Mouse (Mus musculus): ENCODE measurements around the gene Dnmt3a. TPM values are rescaled to one million over a fixed set of nuclear protein-coding genes. Genes with fewer than 3 reads are reported as not detected.

The Dnmt3a gene
- polyA plus RNA-seq, 1 experiment from 2014 or later, result 229 TPM

DNA sequence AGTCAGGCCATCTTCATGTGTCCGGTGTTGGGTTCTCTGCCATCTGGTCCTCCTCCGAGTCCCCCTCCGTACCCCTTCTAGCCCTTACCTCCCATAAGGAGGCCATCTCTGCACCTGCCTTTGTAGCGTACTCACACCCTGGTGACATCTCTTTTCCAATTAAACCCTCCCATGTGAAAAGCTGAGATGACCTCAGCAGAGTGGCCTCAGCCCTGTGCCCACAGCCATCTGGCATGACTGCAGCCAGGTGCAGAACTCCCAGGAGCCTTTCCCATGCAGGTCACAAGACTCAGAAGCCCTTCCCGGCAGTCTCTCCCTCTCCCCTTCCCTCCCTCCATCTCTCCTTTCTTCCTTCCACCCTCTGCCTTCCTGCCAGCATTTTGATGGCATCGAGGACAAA lies 141.7 kb downstream of the Dnmt3a start:
- Histone ChIP-seq H3K4me1 (no peaks in the 10 kb centered on the region), H3K9ac (no peak overlapping the region), H3K9me3 (no peaks in the 10 kb centered on the region), H3K27ac (no peak overlapping the region), H3K4me3 (no peak overlapping the region), H3K27me3 (no peaks in the 10 kb centered on the region), H3K4me2 (replicated peaks) (no peak overlapping the region), H3K36me3 (no peaks in the 10 kb centered on the region)
- no peak for ATAC-seq (ENCODE audit: insufficient number of reproducible peaks, insufficient read depth, low FRiP score, low TSS enrichment)
- 77% methylated on average over 6 of the region's 6 CpGs for WGBS

DNA sequence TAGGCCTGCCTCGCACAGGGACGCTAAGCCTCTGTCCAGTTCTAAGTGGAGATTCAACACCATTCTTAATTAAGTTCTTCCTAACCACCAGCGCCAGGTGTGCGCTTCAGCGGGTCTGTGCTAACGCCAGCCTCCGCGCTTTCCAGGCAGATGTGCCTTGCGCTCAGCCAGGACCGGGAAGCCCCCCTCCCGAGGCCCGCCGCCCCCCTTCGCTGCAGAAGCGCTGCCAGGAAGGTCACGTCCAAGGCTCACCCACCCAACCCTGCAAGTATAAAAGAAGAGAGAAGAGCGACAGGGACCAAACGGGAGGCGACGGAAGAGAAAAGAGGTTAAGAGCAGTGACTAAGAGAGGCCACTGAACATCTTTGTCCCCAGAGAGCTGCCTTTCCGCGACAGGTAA lies 148.8 kb downstream of the Dnmt3a start, which contains the start of gene Pomc:
Gene Pomc, plus strand, starts transcription at position 301 of the 400 bp plus-strand sequence.
- no peak within 1 kb of the TSS for H3K9ac ChIP-seq
- no peak within 1 kb of the TSS for H3K4me2 ChIP-seq (replicated peaks)
- no peak within 1 kb of the TSS for H3K27ac ChIP-seq
- H3K4me1 ChIP-seq, result no peaks in the 10 kb centered on the region
- H3K4me3 ChIP-seq, result no peak within 1 kb of the TSS
- no peak for ATAC-seq (ENCODE audit: insufficient number of reproducible peaks, insufficient read depth, low FRiP score, low TSS enrichment)
- 19% methylated on average over 22 of the region's 22 CpGs for WGBS
- peaks cover 19% of the 10 kb centered on the region for H3K27me3 ChIP-seq
- no peaks in the 10 kb centered on the region for H3K9me3 ChIP-seq
- no peaks in the 10 kb centered on the region for H3K36me3 ChIP-seq

DNA sequence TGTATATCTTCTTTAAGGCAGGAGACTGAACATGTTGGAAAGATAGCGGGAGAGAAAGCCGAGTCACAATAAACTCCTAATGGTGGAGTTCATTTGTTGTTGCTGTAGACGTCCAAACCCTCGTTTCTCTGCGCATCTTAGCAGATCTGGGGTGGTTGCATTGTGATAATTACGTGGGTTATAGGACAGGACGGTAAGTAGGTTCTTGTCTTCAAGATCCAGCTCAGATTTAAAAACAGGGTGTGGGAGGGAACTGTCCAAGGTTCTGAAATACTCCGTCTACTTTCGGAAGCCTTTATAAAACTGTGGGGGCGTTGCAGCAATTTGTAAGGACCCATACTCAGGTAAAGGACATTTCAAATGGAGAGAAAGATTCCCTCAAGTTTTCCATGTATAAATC lies 149.6 kb downstream of the Dnmt3a start:
- Histone ChIP-seq H3K4me2 (replicated peaks) (no peak overlapping the region), H3K27me3 (peaks cover 19% of the 10 kb centered on the region), H3K9me3 (no peaks in the 10 kb centered on the region), H3K36me3 (no peaks in the 10 kb centered on the region), H3K9ac (no peak overlapping the region), H3K27ac (no peak overlapping the region), H3K4me3 (no peak overlapping the region), H3K4me1 (no peaks in the 10 kb centered on the region)
- no peak for ATAC-seq (ENCODE audit: insufficient number of reproducible peaks, insufficient read depth, low FRiP score, low TSS enrichment)
- 30% methylated on average over 10 of the region's 10 CpGs for WGBS

DNA sequence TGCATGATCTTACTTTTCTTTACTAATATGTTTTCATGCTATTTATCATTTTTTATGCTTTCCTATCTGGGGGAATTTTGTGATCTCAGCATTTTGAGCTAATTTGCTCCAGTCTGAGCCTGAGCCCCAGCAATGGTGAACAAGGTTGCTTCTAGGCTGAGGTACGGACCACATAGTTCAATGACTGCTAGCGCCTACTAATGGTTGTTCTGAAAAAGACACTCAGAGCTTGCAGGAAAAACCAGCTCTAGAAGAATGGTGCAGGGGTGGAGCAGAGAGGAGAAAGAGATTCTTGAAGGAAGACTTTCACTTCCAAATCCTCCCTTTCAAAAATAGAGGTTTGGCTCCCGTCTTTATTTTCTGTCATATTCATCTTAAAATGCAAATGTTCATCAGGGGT lies 150.5 kb downstream of the Dnmt3a start:
- no peak overlapping the region for H3K4me2 ChIP-seq (replicated peaks)
- H3K4me1 ChIP-seq, result peaks cover 3% of the 10 kb centered on the region; the same call in 1 of the 2 replicates
- no peak for ATAC-seq (ENCODE audit: insufficient number of reproducible peaks, insufficient read depth, low FRiP score, low TSS enrichment)
- H3K9me3 ChIP-seq, result no peaks in the 10 kb centered on the region
- 19% methylated on average over 3 of the region's 3 CpGs for WGBS
- H3K9ac ChIP-seq, result no peak overlapping the region
- no peak overlapping the region for H3K27ac ChIP-seq
- H3K4me3 ChIP-seq, result no peak overlapping the region
- H3K27me3 ChIP-seq, result peaks cover 19% of the 10 kb centered on the region
- no peaks in the 10 kb centered on the region for H3K36me3 ChIP-seq

DNA sequence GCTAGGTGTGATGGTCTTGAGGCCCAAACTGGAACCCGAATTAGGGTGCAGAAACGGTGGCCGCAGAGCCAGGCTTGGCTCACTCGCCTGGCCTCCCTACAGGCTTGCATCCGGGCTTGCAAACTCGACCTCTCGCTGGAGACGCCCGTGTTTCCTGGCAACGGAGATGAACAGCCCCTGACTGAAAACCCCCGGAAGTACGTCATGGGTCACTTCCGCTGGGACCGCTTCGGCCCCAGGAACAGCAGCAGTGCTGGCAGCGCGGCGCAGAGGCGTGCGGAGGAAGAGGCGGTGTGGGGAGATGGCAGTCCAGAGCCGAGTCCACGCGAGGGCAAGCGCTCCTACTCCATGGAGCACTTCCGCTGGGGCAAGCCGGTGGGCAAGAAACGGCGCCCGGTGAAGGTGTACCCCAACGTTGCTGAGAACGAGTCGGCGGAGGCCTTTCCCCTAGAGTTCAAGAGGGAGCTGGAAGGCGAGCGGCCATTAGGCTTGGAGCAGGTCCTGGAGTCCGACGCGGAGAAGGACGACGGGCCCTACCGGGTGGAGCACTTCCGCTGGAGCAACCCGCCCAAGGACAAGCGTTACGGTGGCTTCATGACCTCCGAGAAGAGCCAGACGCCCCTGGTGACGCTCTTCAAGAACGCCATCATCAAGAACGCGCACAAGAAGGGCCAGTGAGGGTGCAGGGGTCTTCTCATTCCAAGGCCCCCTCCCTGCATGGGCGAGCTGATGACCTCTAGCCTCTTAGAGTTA lies 154.2 kb downstream of the Dnmt3a start:
- peak; percentile 85 for ATAC-seq (ENCODE audit: insufficient number of reproducible peaks, insufficient read depth, low FRiP score, low TSS enrichment)
- Histone ChIP-seq H3K9ac (peak overlapping the region; percentile 77), H3K36me3 (no peaks in the 10 kb centered on the region), H3K27me3 (peaks cover 4% of the 10 kb centered on the region), H3K4me2 (replicated peaks) (peak overlapping the region; percentile 83), H3K4me3 (peak overlapping the region; percentile 66), H3K27ac (peak overlapping the region; percentile 87), H3K9me3 (no peaks in the 10 kb centered on the region), H3K4me1 (peaks cover 3% of the 10 kb centered on the region; the same call in 1 of the 2 replicates)
- WGBS, result 3% methylated on average over 53 of the region's 53 CpGs

DNA sequence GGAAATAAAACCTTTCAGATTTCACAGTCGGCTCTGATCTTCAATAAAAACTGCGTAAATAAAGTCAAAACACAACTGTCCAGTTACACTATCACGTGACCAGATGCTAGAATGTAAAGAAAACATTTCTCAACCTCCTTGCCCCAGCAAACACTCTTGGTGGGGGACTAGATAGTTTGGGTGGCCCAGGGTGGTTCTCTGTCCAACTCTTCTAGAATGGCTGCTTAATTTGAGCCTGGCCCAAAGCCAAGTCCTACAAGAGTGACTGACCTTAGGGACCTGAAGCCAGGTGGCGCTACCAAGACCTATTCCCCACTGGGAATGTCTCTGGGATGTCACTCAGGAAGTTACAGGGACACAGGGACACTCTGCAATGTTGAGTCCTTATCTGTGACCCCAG lies 154.7 kb downstream of the Dnmt3a start:
- Histone ChIP-seq H3K4me2 (replicated peaks) (peak overlapping the region; percentile 83), H3K4me3 (peak overlapping the region; percentile 66), H3K4me1 (peaks cover 3% of the 10 kb centered on the region; the same call in 1 of the 2 replicates), H3K9ac (peak overlapping the region; percentile 77; the same call in 1 of the 2 replicates), H3K27ac (no peak overlapping the region), H3K27me3 (no peaks in the 10 kb centered on the region), H3K36me3 (0 out of 2 replicates have a peak, but pooled peaks cover 2% of the 10 kb centered on the region), H3K9me3 (no peaks in the 10 kb centered on the region)
- WGBS, result 50% methylated on average over 4 of the region's 4 CpGs
- no peak for ATAC-seq (ENCODE audit: insufficient number of reproducible peaks, insufficient read depth, low FRiP score, low TSS enrichment)

Other genes with a start within 250 kb of the Dnmt3a start
- 53.0 and 54.8 TPM in 2 replicates for gene Dtnb, start 233.6 kb upstream of the Dnmt3a start, polyA plus RNA-seq (2016; fragmentation: Nextera tagmentation; extraction: Ambion mirVana)
- gene Pomc, start 148.9 kb downstream of the Dnmt3a start, polyA plus RNA-seq (2016; fragmentation: Nextera tagmentation; extraction: Ambion mirVana), result 8.5 and 8.8 TPM in 2 replicates
- 10.3 and 11.9 TPM in 2 replicates for gene Efr3b, start 232.9 kb downstream of the Dnmt3a start, polyA plus RNA-seq (2016; fragmentation: Nextera tagmentation; extraction: Ambion mirVana)